Mouse (Mus musculus) erythroblast, embryonic 14.5 days (primary cell): ENCODE measurements around the gene Cks1brt.

Source experiments
- GATA1 ChIP-seq: IDR thresholded peaks from 2 replicates; pipeline ENCODE4 v1.6.1; 2012; ENCODE audit warnings: low read length, inconsistent platforms, mixed read lengths
- TAL1 ChIP-seq: IDR thresholded peaks from 3 replicates; pipeline ENCODE4 v1.6.1; 2012; ENCODE audit warnings: low read length, inconsistent platforms, mixed read lengths

DNA sequence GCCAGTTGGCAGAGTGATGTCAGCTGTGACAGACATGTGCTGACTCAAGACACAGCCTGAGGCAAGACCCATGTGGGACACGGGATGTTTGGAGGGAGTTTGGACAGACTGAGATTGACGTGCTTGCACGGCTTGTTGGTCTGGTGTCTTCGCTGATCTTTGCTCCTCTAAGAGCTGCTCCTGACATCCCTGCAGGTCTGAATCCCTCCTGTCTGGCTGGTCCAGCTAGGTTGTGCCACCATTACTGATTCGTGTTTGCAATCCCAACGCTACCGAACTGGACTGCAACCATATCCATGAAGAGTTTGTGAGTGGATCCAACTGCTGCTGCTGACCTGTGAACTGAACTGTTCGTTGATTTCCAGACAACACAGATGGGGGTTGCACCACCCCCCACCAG lies 28.0 kb upstream of the Cks1brt start:
- TF ChIP-seq TAL1 = no peak
- TF ChIP-seq GATA1 = no peak
